Mouse (Mus musculus): ENCODE results near the gene St6gal1.

Gene St6gal1

DNA sequence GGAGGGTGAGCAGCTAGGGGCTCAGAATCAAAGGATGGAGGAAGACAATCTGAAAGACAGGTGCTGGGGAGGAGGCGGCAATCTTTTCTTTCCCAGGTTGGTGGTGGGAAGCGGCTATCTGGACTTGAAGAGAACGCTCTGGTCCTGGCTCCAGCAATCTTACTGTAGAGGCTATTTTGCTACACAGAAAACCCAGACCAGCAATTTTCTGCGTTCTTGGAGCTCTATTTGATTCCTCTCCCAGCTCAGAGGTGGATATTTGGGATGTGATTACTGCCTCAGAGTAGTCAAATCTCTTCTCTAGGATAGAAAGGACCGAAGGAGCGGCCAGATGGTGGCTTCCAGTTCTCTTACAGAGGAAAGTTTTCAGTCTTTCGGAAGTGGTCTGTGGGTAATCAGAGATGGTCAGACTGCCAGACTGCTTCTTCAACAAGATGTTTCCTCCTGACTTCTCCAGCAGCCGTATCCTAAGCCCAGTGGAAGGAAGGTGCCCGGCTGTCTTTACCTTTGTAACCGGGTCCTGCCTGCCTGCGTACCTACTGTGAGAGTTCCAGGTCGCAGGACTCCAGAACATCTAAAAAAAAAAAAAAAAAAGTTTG is 570 bp upstream of the St6gal1 start:
- no peak for DNase-seq (ENCODE audit: low spot score)

DNA sequence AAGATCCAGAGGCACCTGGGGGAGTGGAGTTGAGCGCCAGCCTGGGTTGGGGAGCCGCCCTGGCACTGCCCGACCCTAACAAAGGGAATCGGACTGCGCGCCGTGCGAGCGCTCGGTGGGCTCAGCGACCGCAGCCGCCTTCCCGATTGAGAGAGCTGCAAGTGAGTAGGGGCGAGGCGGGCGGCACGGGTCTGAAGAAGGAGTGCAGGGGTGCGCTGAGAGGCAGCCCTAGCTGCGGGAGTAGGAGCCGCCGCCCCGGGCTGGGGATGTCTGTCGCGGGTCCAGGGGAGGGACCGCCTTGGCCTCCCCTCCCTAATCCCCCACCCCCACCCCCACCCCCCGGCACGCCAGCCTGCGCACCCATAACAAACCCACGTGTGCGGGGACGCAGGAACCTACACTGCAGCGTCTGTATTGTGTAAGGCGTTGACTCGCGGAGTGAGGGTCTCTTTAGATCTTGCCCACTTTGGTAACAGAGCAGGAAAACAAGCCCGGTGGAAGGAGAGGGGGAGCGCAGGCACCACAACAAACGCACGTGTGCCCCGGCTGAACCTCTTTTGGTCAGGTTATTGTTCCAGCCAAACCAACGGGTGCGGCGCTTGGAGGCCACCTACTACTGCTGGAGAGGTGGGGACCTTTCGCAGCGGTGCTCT is 655 bp downstream of the St6gal1 start:
- no peak for DNase-seq (ENCODE audit: low spot score)

DNA sequence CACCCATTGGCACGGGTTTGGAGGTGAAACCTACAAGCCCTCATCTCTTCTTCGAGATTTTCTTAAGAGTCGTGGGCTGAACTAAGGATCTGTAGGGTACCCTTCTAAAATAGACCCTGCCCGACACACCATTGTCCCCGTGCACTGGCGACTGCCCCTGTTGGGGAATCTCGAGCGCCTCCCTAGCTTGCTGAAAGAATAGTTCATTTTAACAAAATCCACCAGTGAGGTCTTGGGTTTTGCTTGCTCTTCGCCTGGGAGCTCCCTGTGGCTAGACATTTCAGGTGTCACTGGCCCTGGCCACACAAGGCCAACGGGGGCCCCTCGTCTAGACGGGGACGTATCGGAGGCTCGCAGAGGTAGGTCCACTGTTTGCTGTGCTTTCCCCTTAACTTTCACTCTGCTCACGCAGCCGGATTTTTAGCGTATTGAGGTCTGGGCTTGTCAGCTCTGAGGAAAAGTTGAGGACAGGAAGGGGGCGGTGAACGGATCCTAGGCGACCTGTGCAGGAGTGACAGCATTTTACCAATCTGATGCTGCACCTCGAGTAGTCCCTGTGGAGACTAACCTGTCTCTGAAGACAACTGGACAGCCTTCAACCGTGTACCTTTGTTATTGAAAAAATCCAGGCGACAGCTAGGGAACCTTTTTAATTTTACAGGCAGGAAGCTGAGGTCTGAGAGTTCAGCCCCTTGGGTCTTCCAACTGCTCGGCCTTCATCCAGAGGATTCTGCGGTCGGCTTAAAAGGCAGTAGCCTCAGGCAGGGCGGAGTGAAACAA is 1.5 kb downstream of the St6gal1 start:
- DNase-seq (ENCODE audit: low spot score): no peak

DNA sequence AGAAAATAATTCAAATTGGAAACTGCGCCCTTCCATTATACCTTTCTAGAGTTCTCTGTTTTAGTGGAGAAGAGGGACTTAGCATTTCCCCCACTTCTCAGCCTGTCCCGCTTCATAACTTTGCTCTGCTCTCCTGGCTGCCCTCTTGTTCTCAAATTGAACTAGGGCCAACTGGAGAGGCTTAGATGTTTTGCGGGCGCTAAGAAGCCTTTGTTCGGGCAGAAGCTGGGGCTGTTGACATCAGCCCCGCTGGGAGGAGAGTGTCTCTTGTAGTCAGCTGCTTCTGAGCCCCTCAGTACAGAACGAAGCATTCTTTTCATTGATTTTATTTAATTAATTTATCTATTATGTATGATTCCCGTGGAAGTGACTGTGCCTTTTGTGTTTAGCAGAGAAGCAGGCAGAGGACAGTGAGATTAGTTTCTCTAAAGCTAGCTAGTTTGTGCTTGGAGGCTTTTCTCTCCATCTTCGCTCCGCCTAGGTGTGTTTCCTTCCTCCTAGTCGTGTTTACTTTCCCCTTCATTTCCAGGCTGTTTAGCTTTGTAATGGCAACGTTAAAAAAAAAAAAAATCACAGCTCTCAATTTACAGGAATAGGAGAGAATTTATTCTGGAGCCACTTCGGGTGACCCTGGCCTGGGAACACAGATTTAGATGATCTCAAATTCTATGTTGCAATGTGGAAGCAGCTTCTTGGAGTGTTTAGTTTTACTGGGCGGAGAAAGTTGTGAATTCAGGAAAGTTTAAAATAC is 2.2 kb downstream of the St6gal1 start:
- DNase-seq (ENCODE audit: low spot score): no peak

DNA sequence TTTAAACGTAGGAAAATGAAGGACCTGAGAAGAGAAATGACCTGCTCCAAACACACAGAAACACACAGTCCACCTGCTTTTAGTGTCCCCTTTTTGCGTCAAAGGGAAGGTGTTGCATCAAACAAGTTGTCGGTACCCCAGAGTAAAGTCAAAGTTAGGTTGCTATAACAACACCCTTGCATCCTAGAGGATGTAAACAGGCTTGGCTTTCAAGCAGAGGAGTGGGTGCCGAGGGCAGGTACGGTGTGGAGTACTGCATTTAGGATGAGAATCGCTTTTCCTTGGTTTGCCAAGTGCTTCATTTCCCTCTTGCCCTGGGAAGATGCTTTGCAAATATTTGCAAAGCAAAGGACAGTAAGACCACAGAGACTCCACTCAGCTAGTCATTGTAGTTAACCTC is 3.3 kb downstream of the St6gal1 start:
- no peak for DNase-seq (ENCODE audit: low spot score)

DNA sequence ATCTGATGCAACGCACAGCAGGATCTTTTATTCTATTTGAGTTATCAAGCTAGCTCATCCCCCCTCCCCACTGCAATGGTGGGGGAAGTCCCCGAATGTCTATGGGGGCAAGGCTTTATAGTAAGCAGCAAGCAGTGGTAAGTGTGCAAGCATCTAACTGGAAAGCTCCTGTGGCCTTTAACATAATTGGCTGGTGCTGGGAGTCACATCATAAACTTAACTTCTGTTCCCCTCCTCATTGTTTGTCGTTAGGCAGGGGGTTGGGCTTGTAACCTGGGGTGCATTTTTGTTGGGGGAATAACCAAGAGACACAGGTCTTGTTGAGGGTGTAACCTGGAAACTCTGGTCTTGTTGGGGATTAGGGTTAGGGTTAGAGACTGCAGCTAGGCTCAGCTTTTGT is 3.9 kb downstream of the St6gal1 start:
- no peak for DNase-seq (ENCODE audit: low spot score)

DNA sequence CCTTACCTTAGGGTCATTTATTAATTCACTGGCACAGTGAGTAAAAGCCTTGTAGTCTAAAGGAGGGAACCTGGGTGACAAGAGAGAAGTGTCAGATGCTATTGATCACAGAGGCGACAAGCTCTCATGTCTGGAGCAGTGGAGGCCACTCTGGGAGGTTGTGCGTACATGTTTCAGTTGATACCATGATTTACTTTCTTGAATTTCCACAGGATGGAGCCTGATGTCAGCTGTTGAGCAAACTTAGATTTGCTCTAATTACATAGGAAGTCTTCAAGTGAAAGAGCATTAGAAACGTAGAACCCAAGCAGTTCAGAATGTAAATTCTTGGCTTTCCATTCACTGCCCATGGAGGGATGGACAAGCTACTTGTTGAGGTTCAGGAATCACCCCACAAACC is 5.4 kb downstream of the St6gal1 start:
- no peak for DNase-seq (ENCODE audit: low spot score)

DNA sequence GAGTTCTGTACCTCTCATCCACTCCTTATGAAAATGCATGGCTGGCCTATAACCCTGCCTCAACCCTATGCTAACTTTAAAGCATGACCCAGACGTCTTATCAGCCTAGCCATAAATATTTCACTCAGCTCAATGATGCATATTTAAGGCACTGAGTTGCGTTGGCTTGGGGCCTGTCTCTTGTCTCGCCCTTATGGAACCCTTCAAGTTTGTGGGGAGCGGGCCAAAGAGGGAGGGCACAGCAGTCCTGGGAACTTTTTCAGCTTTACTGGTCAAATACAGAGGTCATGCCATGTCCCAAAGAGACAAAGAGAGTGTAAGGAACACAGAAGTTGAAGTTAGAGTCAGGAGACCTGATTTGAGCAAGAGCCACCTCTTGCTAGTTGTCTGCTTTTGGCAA is 6.6 kb downstream of the St6gal1 start:
- DNase-seq (ENCODE audit: low spot score): no peak

DNA sequence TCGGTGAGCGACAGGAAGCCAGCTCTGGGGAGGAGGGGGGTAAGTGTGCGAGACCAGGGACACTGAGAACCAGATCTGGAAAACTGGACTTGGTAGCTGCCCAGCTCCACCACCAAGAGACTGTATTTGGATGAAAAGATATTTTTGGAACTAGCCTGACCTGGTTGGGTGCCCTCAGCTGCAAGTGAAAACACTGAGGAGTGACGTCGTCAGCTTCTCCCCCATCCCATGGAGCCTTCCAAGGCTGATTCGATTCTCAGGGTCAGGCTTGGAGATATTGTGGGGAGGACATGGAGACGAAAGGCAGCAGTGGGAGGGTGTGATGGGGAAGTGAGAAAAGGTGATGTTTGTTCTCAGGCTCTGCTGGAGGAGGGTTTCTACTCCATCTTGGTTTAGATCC is 8.2 kb downstream of the St6gal1 start:
- no peak for DNase-seq (ENCODE audit: low spot score)

DNA sequence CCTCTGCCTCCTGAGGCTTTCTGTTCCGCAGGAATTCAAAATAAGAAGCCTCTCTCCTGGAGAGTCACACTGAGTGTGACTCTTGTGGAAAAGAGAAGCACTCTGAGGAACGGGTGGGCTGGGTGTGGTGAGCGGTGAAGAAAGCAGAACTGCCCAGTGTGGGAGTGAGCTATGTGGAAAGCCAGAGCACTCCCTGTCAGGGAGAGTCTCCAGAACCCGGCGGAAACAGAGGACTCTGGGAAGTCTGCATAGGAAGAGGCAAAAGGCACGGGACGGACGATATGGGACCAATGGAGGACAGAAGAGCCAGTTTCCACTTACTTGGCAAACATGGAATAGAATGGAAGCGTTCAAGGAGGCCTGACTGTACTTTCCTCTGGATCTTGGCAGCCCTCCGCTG is 9.0 kb downstream of the St6gal1 start:
- DNase-seq (ENCODE audit: low spot score): no peak

DNA sequence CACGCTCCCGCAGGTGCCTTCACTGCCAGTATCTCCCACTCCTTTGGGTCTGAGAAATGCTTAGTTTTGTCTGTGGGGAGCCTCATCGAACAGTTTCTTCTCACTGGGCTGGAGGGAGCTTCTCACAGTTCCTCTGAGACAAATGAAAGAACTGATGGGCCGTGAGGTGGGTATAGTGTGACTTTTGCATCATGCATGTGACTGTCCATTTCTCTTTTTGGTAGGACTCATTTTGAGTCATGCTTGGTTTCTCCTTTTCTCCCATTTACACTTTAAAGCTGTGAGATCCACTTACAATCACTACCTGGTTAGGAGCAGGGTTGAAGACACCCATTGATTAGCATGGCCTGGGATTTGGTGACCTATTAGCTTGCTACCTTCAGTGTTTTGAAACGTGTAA is 10.0 kb downstream of the St6gal1 start:
- DNase-seq (ENCODE audit: low spot score): no peak

DNA sequence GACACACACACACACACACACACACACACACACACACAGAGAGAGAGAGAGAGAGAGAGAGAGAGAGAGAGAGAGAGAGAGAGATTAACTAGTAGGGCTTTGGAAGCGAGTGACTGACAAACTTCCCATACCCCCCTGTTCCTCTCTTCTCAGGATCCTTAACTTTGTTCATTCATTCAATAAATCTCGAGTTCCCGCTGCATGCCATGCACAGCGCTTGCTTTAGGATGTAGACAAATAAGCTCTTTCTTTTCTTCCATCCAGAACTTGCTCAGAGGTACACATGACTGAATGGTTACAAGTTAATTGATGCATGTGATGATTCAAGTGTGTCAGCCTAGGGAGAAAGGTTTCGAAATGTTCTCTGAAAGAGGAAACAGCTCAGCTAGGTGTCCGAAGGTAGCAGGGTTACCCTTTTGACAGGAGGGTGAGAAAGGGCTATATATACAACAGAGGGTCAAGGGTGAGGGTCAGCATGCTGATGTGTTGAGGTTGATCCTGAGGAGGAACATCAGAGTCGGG is 10.7 kb downstream of the St6gal1 start:
- DNase-seq (ENCODE audit: low spot score): no peak

DNA sequence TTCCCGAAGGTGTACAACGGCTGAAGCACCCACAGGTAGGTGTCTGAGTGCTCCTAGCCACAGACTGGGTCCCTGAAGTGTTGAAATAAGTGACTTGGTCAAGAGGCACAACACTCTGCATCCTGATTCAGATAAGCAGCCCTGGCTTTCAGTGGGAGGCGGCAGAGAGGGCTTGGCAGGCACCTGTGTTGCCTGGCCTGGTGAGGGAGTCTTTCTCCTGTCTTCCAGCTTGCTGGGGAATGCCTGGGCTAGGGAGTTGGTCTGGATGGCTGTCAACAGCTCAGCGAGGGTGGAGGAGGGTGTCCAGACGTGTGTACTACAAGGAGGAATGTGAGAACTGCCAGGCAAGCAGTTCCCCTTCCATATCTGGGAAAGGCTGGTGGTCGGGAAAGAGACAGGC is 15.0 kb downstream of the St6gal1 start:
- DNase-seq (ENCODE audit: low spot score): peak; percentile 67

DNA sequence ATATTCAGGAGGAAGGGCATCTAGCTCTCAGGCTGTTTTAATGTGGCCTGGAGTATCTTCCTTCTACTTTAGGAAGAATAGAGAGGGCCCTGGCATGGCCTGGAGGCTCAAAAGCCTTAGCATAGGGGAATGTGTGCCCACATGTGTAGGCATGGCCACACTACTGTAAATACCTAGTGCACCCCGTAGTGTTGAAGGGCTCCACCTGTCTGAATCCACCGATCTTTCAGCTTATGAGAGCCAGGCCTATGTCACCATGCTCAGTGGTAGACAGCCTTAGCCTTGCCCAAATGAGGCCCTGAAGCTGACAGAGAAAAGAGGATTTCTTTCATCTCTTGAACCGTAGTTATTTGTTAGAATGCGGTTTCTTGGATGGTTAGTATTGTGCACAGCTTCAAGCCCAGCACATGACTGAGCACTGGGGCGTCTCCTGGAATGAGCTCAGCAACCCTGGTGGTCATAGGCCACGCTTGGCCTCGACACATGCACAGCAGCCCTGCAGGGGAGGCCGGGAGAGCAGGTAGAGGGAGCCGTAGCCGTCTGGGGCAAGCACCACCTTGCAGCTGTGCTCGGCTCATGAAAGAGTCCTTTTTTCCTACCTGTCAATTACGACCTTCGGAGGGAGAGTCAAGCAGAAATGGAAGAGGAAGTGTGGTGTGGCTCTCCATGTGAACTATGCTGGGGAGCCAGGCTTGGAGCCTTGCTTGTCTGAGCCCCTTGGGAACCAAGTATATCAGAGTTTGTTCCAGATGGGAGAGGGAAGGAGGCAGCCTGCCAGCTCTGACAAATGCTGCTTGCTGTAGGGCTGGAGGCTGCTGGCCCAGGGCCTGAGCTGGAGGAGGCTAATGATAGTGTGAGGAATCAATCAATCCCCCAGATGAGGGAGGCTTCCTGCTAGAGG is 15.8 kb downstream of the St6gal1 start:
- DNase-seq (ENCODE audit: low spot score): peak; percentile 78

DNA sequence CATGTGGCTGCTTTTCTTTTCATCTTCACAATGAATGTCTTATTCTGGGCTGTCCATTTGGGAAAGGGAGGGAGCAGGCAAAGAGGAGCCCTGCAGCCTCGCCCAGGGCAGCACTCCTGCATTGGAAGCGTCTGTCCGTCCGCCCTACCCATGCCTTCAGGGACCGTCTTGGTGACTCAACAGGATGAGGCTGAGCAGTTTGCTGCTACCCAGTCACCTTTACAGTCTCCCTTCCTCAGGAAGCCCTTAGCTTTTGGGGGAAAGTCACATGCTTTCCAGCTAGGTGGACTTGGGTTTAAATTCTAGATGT is 16.4 kb downstream of the St6gal1 start:
- DNase-seq (ENCODE audit: low spot score): no peak

DNA sequence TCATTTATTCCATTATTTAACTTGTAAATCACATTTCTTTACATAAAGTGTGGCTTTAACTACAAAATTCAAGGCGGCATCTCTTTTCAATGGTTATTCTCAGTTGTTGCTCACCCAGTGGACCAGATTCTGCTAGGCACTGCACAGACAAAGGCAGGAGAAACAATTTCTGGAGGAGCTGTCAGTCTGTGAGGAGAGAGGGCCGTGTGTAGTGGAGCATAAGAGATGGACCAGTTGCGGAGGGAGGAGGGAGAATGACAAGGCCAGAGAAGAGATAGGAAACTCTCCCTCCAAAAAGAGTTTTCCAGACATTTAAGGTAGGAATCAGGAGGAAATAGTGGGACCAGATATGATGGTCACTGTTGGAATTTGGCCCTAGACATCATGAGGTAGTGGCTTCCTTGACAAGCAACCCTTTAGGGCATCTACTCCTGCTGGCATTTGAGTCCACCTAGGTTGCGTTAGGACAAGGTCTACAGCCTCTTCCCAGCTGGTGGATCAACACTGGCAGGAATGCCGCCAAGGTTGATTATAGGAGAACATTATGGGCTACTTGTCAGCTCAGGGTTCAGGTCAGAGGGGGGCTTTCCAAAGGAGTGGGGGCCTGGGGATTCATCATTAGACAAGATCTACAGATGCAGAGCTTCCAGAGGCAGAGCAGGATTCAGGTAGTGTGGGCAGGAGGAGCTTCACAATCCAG is 19.3 kb downstream of the St6gal1 start:
- no peak for DNase-seq (ENCODE audit: low spot score)

DNA sequence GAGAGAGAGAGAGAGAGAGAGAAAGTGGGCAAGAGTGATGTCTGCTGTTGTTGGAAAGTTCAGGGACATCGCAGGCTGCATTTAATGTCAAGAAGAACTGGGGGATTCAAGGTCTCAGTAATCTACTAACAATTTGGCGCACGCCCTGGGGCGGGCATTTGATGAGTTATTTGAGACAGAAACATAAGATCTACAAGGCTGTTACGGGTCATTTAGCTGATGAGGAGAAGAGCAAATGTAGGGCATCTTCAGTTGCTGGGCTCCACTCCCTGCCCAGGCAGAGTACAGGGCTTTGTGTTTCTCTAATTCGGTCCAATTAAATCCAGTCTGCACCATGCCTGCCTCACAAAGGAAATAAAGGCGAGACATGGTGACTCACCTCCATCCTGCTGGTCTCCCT is 19.9 kb downstream of the St6gal1 start:
- no peak for DNase-seq (ENCODE audit: low spot score)

DNA sequence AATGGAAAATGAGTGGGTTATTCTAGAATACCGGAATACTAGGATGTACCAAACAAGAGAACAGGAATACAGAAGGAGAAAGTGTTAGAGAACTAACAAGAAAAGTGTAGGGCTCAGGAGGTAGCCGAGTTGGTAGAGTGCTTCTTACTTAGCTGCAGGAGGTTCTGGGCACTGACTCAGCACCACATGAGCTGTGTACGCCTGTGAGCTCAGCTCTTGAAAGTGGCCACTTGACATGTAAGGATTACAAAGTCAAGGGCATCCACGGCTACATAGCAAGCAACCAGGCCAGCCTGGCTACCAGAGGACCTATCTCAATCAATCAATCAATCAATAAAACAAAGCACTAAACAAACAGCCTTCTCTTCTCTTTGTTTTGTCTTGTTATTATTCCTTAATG is 24.7 kb downstream of the St6gal1 start:
- peak; percentile 61 for DNase-seq (ENCODE audit: low spot score)

DNA sequence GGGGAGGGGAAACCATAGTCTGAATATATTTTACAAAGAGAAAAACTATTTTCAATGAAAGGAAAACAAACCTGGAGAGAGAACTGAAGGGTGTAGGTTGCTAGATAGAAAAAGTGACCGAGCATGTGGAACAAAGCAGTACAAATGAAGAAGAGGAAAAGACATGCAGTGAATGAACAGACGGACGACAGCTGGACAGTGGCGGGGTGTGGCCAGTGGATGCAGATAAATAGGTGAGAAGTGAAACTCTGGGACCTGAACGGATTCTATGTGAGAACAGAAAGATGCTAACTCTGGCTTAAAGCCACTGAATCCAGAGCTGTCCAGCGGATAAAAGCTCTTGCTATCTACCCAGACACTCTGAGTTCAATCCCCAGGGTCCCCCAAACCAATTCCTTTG is 25.2 kb downstream of the St6gal1 start:
- no peak for DNase-seq (ENCODE audit: low spot score)

DNA sequence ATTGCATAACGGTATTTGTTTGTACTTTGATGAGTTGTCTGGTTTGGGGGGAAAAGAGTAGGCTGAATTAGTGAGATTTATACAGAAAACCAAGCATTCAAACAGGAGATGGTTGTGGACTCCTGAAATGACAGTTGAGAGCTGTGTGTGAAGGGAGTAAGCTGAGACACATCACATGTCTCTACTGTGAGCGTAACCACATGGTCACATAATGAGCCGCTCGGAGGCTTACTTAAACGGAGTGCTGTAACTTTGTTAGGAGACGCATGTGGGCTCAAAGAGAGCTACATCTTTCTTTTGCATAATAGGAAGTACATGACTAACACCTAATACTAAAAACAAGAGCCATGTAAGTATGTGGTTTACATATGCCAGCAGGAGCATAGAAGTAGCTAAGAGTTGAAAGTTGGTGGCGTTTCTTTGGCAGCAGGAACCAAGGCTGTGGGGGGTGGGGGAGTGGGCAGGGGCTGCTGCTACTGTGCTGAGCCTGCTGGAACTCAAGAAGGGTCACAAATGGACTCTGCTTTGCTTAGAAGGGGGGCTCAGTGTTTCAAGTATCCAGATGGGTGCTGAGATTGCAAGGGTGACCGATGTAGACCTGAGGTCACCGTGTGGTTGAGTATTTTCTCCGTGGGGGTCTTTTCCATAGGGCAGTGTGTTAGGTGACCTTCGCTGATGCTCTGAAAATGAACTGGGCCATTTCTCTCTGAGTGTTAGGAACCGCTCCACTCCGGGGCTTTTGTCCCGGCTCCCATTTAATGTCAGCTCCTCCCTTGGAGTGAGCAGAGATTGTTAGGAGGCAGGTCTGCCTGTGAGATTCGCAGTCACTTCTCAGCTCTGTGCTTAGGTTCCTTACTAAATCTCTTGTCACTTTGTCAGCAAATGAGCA is 26.3 kb downstream of the St6gal1 start:
- DNase-seq (ENCODE audit: low spot score): no peak
